Mouse (Mus musculus) small intestine, adult 2 months (tissue): ENCODE measurements around the gene Arhgap22.

Experiments used
- CTCF ChIP-seq: fragments of 200-500 bp; IDR thresholded peaks from 2 replicates; pipeline ENCODE4 v1.5.1; 2012; ENCODE audit warnings: low read depth, mild to moderate bottlenecking, control low read depth, inconsistent platforms, low read length, moderate library complexity, mixed read lengths; ENCODE audit not compliant: insufficient replicate concordance, insufficient read length; ENCODE audit errors: extremely low read depth
- POLR2A ChIP-seq: fragments of 200-500 bp; IDR thresholded peaks from 2 replicates; pipeline ENCODE4 v1.6.1; 2012; ENCODE audit warnings: low read depth, mild to moderate bottlenecking, control low read depth, inconsistent platforms, low read length, moderate library complexity

GRCm38 (mm10) chr14:33343131-33343725 is 129.4 kb downstream of the Arhgap22 start:
- no peak for TF ChIP-seq POLR2A
- no peak for TF ChIP-seq CTCF
